Mouse (Mus musculus) cortical plate, adult 2 months (tissue): ENCODE data around the gene Cd69.

Experiments used
- CTCF ChIP-seq: fragments of 200-500 bp; IDR thresholded peaks from 2 replicates; pipeline ENCODE4 v1.5.1; 2011; ENCODE audit warnings: mild to moderate bottlenecking, control low read depth, low read length; ENCODE audit not compliant: insufficient read depth; ENCODE audit errors: extremely low read depth
- POLR2A ChIP-seq: fragments of 200-500 bp; IDR thresholded peaks from 2 replicates; pipeline ENCODE4 v1.6.1; 2011; ENCODE audit warnings: mild to moderate bottlenecking, low read length, control low read depth; ENCODE audit not compliant: insufficient read depth; ENCODE audit errors: extremely low read depth

DNA sequence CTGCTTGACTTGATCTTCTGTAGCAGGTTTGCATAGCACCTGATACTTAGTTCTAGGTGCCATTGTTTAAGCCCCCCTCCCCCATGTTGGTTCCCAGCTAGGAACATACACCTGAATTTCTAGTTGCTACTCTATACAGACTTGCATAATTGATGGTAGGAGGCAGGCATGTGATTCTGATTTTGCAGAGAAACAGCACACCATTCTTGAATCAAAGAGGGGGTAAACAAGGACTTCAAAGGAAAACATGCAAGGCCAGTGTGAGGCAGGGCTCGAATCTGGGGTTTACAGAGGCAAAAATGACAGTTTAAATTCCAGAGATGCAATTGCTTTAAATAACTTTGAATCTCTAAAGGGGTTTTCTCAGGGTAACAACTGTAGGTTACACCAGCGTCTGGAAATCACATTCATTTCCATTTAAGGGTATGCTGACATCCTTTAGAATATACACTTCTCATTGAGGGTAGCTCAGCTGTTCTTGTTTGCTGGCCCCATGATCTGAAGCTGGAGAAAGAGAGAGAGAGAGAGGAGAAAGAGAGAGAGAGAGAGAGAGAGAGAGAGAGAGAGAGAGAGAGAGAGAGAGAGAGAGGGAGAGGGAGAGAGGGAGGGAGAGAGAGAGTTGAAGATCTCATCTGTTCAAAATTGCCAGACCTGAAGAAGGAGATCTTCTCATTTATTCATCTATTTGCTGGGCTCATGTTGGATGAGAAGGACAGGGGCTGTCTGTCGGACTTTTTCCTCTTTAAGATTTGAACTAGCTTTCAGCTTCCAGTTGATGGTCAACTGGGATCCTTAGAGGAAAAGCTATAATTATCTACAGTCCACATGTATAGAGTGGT, 46.1 kb downstream of the Cd69 start:
- TF ChIP-seq POLR2A (no peak), CTCF (no peak)
